Mouse (Mus musculus): ENCODE measurements around the gene Arsb.

Arsb gene

GRCm38 (mm10) chr13:93894105-93894504, 122.7 kb downstream of the Arsb start:
- DNase-seq, result no peak

DNA sequence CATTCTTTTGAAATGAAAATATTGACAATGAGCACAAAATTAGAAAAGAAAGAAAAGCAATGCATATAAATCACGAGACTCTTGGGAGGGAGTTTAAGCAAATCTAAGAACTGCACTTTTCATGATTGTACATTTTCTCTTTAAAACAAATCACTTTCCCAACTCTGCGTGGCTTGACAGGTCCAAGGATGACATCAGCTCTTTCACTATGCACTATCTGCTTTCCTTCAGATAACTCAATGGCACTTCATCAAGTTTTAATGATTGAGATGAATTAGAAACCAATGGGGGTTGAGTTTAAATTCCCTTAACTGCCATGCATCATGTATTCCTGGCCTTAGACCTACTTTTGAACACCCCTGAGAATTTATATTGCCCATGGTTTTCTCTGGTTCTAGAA, 124.0 kb downstream of the Arsb start:
- no peak for DNase-seq

- DNase-seq, result no peak
These were observed 126.8 kb downstream of the Arsb start for GRCm38 (mm10) chr13:93897943-93898826.

- DNase-seq, result no peak
These were observed 128.2 kb downstream of the Arsb start for GRCm38 (mm10) chr13:93899378-93900256.

DNA sequence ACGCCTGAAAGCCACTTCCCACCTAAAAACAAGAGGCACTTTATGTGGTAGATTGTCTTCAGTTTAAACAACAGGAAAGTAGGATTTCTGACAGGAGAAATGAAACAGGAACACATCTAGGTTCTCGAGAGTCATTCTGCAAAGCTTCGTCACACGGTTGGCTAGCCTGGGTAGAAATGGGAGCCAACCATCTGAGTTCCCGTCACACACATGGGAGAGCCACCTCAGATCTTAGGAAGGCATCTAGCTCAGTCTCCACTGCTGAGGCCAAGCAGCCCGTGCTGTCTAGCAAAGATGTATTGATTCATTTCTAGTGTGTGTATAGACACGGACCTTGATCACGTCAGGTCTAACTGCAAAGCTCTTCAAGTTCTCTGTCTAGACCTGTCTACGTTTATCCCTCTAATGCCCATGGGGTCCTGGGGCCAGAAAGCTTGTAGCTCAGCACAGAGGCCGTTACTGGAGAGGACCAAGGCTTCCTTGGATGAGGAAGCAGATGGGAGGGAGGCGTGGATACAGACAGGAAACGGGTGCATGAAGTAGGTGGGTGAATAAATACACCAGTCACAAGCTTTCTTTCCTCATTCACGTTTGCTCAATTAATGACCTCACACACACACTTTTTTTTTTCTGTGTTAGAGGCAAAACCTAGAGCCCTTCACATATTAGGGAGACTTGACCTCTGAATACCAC, 129.7 kb downstream of the Arsb start:
- DNase-seq, result no peak

- no peak for DNase-seq
These were observed 130.7 kb downstream of the Arsb start for GRCm38 (mm10) chr13:93902126-93902525.

DNA sequence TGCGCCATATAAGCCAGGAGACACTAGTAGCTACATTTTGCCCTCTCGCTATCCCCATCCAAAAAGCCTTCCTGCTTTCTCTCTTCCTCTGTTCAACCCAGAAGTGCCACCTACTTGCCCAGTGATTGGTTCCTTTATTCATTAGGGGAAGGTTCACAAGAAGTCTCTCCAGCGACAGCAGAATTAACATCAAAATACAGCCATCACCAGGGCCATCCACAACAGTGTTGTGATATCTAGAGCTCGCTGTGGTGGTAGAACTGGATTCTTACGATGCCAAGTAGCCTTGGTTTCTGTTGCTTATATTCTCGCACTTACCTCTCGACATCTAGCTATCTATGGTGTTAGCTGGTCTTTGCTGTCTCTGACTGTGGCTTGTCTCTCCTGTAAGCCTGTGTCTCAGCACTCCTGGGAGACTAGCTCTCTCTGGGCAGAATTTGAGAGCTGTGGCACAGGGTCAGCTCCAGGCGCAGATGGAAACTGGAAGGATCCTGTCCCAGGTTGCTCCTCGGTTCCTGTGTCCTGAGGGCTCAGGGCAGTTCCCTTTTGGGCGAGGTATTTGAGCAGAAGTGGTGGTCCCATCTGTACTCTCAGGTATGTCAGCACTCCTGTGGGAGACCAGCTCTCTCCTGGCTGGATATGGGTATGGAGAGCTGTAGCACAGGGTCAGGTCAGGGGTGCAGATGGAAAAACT, 135.3 kb downstream of the Arsb start:
- DNase-seq, result no peak

DNA sequence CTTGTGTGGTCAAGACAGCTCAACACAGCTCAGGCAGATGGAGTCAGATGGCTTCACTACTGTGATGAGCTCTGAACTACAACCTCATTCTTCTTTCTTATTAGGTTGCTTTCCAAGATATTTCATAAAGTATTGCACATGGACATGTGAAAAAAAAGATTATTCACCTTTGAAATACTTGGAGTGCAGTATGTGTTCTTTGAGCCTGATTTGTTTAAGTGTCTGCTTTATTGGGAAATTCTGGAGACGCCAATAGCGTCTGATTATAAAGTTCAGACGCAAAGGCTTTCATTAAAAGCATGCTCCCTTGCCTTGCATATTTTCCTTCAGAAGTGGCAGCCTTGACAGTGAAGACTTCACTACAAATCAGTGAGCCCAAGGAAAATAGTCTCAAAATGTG, 136.5 kb downstream of the Arsb start:
- no peak for DNase-seq

DNA sequence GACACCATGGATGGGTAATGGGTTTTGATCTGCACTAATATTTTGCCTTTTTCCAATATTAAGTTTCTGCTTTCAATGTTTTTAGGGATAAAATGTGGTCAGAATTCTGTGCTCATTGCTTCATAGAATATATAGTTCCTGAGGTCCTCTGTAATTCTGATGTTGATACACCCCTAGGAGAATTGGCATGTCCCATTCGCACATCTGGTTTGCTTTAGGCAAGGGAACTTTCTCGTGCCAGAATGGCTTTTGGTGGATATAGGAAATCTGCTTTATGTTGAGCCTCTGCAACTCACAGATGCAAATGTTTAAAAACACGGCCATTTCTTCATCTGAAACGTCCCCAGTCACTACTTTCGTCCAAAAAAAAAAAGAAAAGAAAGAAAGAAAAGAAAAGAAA, 138.4 kb downstream of the Arsb start:
- no peak for DNase-seq

DNA sequence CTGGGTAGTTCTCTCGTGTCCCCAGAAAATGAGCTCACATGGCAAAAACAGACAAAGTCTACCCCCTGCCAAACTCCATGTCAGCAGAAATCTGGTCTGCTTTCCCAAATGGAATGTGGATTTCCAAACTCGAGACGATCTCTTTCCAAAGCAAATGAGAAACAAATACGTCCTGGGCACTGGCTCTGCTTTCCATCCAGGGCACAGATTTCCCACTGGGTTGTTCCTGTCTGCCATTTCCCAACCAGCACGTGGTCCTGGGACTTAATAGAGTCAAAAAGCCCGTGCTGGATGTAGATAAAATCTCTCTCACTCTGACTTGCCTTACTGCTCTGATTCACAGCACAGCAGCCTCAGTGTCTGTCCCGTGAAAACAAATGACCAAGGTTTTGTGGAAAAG, 139.6 kb downstream of the Arsb start:
- peak in 1 of 2 experiments; percentile 42 for DNase-seq

- no peak for DNase-seq
These were observed 141.0 kb downstream of the Arsb start for GRCm38 (mm10) chr13:93912326-93912915.

DNA sequence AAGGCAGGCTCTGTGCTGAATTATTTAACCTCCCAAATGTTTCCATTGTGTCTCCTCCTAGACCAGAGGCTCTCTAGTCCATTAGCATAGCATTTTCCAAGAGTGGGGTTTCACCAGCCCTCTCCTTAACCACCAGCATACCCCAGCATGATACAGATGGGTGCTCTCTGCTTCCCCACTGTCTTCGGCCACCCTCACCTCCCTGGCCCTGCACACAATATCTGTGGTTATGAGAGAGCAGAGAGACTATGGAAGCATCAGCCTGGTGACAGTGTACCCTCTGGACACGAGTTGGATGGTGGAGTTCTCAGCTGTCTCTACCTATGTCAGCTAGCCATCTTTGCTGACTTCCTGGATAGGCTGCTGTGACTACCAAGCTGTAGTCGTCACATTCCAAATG, 142.8 kb downstream of the Arsb start:
- no peak for DNase-seq

- DNase-seq, result no peak
These were observed 144.5 kb downstream of the Arsb start for GRCm38 (mm10) chr13:93915641-93916570.

DNA sequence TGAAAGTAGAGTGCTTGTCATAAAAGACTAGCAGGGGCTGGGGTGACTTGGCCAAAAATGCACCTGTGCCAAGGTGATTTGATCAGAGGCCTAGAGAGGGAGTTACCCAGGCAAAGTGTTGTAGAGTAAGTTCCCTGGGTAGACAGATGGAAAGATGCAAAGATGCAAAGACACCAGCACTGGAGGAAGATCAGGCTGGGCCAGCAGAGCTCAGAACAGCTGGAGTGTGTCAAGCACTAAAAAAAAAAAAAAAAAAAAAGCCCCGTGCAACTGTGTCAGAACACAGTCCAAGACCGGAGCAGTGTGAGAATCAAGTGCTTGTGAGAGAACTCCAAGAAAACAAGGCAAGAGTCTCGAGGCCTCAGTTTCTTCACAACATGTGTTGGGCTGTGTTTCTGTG, 148.1 kb downstream of the Arsb start:
- no peak for DNase-seq

DNA sequence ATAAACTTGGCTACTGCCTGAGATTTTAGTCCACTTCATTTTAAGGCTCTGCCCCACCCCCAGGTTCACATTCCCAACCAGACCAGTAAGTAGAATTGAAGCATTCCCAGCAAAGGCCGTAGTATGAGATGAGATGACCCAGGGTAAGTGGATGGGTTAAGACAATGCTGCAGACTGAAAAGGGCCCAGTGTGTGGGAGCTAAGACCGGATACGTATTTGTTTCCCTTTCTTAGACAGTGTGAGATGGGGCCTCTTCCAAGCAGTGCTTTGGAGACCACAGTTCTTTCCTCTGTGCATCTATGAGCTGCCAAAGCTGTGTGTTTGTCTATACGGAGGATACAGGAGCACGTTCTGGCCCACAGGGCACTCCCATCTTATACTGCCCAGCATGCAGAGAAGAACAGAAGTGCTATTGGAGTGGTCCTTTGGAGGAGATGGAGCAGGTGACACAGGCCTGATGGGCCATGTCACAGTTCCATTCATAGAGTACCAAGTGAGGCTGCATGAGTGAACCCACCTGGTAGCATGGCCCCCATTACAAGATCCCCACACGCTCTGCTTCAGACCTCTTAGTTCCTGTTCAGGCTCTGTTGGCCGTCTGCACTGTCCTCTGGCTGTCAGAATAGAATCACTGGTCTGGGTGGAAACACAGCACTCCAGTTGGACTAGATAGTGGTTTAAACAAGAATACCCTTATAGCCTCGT, 148.8 kb downstream of the Arsb start:
- no peak for DNase-seq

GRCm38 (mm10) chr13:93920786-93921300, 149.4 kb downstream of the Arsb start:
- no peak for DNase-seq

GRCm38 (mm10) chr13:93921831-93922565, 150.6 kb downstream of the Arsb start:
- no peak for DNase-seq

- no peak for DNase-seq
These were observed 151.1 kb downstream of the Arsb start for GRCm38 (mm10) chr13:93922566-93922910.

DNA sequence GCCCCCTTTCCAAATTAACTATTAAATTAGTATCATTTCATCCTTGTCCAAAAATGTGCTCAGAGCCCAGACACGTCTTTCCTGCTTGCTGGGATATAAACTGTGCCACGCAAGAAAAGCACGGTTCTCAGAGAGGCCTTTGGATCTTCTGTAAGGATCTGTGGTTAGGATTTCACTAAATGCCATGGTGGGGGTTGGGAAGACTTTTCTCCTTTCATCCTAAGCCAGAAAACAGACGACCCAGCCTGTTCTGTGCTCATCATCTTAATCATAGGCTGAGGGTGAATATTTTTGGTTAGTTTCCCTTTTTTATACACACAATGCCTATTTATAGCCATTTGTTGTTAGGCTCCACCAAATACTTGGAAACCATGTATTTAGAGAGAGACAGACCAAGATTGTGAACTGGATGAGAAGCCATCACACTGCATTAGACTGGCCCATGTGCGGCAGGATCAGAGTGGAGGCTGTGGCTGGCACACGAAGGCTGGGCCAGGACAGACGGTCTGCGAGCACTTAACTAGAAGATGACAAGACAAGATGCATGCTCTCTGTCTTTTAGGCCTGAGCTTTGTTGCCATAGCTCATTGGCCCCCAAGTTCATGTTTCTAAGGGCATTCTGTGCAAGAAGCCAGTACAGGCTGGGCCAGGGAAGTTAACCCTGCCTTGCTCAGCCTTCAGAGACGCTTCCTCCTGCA, 153.5 kb downstream of the Arsb start:
- no peak for DNase-seq

Measured in cerebellum, postnatal 14 days (tissue).